Mouse (Mus musculus) left cerebral cortex, adult 2 months (tissue): ENCODE data around the gene Agbl2. TPM values are rescaled to one million over a fixed set of nuclear protein-coding genes. Genes with fewer than 3 reads are reported as not detected.
"Not testable (repeated sequence)": the region's sequence is repeated elsewhere in the genome, so short reads cannot be mapped to it uniquely, and the experiment has no call there.

ENCODE experiments used
- DNase-seq, 2 experiments: peaks; one replicate each; pipeline ENCODE4 v3.0.0; 2021 to 2022; ENCODE audit warnings: low spot score in 2 of 2, mixed read lengths in 1 of 2; ENCODE audit errors: extremely low spot score in 1 of 2
- H3K27ac ChIP-seq: fragments of 200-600 bp; 2 replicates; pipeline ENCODE4 v1.8.1; 2022
- H3K4me3 ChIP-seq: fragments of 200-600 bp; 2 replicates; pipeline ENCODE4 v1.8.1; 2022
- CTCF ChIP-seq: fragments of 200-600 bp; IDR thresholded peaks from 2 replicates; pipeline ENCODE4 v1.8.1; 2022; ENCODE audit warnings: antibody characterized with exemption, mild to moderate bottlenecking, moderate library complexity
- intact Hi-C: fragments of 180-260 bp; cut with DNase I; formaldehyde crosslinking; loops from one replicate; pipeline ENCODE4 v1.15.1; 2025
- total RNA-seq, 2 experiments: library from RNA; stranded (reverse); gene quantifications; 2 replicates each; pipeline ENCODE4 v1.2.3; 2021

Gene Agbl2
- total RNA-seq, 2 experiments from 2014 or later = 0.38 to 0.72 TPM

- no peak for DNase-seq
- no peak overlapping the region for H3K27ac ChIP-seq
- no peak for TF ChIP-seq CTCF
- intact Hi-C loops = no loop called here
- no peak overlapping the region for H3K4me3 ChIP-seq
These were observed 38.4 kb downstream of the Agbl2 start for GRCm38 (mm10) chr2:90820894-90821293.

DNA sequence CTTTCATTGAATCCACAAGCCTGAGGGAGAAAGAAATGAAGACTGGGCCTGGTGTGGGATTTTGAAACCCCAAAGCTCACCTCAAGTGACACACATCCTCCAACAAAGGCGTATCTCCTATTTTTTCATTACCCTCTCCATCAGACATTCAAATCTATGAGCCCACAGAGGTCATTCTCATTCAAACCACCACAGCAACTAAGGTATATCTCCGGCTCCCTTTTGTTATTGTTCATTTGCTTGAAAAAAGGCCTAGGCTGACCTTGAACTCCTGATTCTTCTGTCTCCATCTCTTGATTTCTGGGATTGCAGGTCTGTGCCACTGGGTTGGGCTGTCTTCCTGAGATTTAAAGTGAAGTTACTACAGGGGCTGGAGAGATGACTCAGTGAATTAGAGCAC, 40.5 kb downstream of the Agbl2 start:
- H3K4me3 ChIP-seq = no peak overlapping the region
- DNase-seq = no peak
- TF ChIP-seq CTCF = no peak
- intact Hi-C loops = no loop called here
- no peak overlapping the region for H3K27ac ChIP-seq

DNA sequence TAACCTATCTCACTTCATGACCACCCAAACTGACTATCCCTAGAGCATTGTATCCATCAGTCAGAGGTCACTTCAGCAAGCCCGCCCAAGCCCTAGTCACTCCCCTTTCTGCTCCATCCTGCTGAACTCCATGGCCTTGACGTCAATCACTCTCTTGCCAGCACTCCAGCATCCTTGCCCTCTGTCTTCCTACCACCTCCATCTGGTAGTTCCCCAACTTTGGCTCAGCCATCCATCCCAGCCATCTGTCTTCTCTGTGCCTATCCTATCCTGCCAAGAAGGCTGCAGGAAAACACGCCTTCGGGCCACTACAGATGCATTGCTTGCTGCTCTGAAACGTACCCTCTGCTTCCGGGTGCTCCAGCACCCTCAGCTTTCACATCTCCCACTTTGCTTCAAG, 41.3 kb downstream of the Agbl2 start:
- intact Hi-C loops = no loop called here
- Histone ChIP-seq H3K4me3 (no peak overlapping the region), H3K27ac (no peak overlapping the region)
- TF ChIP-seq CTCF = no peak
- peak in 1 of 2 experiments; percentile 26 for DNase-seq

GRCm38 (mm10) chr2:90824528-90824927, 42.0 kb downstream of the Agbl2 start:
- H3K4me3 ChIP-seq, DNase-seq, H3K27ac ChIP-seq, intact Hi-C loops: not testable (repeated sequence)

DNA sequence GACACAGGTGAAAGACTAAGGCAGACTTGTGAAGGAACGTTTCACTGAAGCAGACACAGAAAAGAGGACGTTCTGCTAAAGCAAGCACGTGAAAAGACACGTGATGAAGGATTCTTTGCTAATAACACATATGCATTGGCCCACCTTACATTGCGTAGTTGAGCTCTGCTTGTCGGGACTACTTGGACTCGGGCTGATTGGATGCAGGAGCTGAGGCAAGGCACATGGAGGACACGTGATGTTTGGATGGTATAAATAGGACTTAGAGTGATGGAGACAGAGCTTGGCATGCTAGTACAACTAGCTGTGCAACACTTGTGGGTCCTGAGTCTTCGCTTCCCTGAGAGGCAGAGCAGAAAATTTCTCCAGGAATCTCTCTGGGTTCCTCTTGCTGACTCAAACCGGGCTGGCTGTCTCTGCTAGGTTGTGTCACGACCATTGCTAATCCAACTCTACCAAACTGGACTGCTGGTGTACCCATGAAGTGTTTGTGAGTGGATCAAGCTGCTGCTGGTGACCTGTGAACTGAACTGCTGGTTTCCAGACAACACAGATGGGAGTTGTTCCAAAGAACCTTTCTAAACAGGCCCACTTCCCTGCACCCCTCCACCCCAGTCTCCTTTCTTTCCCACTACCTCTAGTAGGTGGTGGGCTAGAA, 43.1 kb downstream of the Agbl2 start:
- TF ChIP-seq CTCF = no peak
- intact Hi-C loops = no loop called here

DNA sequence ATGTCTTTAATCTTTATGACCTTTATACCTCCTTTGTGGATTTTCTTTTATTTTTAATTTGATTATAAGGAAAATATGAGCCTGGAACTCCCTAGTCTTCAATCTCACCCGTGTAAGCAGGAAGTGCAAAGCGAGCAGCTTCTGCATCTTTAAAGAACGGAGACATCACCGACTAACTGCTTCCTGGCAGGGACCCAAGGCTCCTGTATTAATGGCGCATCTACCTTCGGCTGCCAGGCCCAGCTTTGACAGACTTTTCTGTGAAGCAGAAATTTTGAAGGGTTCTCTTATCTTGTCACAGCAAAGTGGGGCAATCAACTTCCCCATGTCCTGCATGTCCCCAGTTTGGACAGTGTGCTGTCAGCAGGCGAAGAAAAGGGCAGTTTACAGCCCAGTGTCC, 46.2 kb downstream of the Agbl2 start:
- intact Hi-C loops = no loop called here
- DNase-seq = no peak
- TF ChIP-seq CTCF = no peak
- H3K27ac ChIP-seq = no peak overlapping the region
- H3K4me3 ChIP-seq = no peak overlapping the region

More for the DNA sequence above, 43.1 kb downstream of the Agbl2 start:
- Histone ChIP-seq H3K27ac (no peak overlapping the region), H3K4me3 (no peak overlapping the region)
- no peak for DNase-seq

- intact Hi-C loops = no loop called here
- no peak for DNase-seq
- no peak overlapping the region for H3K27ac ChIP-seq
- TF ChIP-seq CTCF = no peak
- H3K4me3 ChIP-seq = no peak overlapping the region
These were observed 51.0 kb downstream of the Agbl2 start for GRCm38 (mm10) chr2:90833502-90833901.

- no peak for TF ChIP-seq CTCF
- no peak for DNase-seq
- Histone ChIP-seq H3K27ac (no peak overlapping the region), H3K4me3 (no peak overlapping the region)
- intact Hi-C loops = loop anchor here (1.0 kb wide), 1 partner anchor 40 kb away; no protein-coding TSS in a partner anchor
These were observed 56.1 kb downstream of the Agbl2 start for GRCm38 (mm10) chr2:90838621-90839020.

GRCm38 (mm10) chr2:90843666-90844065, 61.1 kb downstream of the Agbl2 start:
- no peak for TF ChIP-seq CTCF
- H3K27ac ChIP-seq = no peak overlapping the region

GRCm38 (mm10) chr2:90844262-90844661, 61.7 kb downstream of the Agbl2 start:
- no peak overlapping the region for H3K4me3 ChIP-seq
- DNase-seq = no peak
- intact Hi-C loops = no loop called here
- no peak overlapping the region for H3K27ac ChIP-seq
- TF ChIP-seq CTCF = no peak

More at GRCm38 (mm10) chr2:90843666-90844065, 61.1 kb downstream of the Agbl2 start:
- no peak overlapping the region for H3K4me3 ChIP-seq
- intact Hi-C loops = no loop called here
- no peak for DNase-seq

- H3K27ac ChIP-seq = no peak overlapping the region
- no peak for DNase-seq
- intact Hi-C loops = no loop called here
- no peak for TF ChIP-seq CTCF
- H3K4me3 ChIP-seq = no peak overlapping the region
These were observed 62.7 kb downstream of the Agbl2 start for GRCm38 (mm10) chr2:90845234-90845633.

DNA sequence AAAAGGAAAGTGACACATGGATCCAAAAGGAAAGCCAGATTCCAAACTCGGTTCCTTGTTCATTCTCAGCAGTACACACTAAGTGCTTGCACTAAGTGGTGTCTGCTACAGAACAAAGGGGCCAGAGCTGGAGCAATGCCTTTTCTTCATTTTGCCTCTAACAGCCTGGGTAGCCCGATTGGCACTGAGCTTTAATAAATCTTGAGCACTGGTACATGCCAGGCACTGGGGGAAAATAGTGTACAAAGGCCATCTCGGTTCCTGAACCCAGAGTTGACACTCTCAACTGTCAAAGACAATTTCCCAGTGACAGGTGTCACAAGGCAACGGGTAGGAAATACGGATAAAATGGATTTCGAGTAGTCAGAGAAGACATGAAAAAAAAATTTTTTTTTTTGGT, 63.6 kb downstream of the Agbl2 start:
- intact Hi-C loops = loop anchor here (1.0 kb wide), 1 partner anchor 69 kb away; no protein-coding TSS in a partner anchor
- DNase-seq = no peak
- peak overlapping the region; percentile 87 for H3K4me3 ChIP-seq
- no peak for TF ChIP-seq CTCF
- H3K27ac ChIP-seq = peak overlapping the region; percentile 98

DNA sequence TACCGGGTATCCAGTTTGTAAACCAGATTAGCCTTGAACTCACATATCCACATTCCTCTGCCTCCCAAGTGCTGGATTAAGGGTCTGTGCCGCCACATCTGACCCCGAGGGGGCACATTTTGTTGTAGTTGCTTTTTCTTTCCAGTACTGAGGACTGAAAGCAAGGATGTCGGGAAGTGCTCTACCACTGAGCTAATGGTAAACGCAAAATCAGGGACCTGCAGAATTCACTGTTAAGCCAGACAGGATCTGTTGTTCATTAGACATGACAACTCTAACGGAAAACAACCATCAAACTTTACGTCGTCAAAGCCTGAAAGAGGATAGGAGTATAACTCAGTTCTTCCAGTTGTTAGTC, 64.0 kb downstream of the Agbl2 start:
- DNase-seq = no peak
- no peak; the same call in 1 of the 2 replicates for TF ChIP-seq CTCF
- Histone ChIP-seq H3K4me3 (peak overlapping the region; percentile 87), H3K27ac (peak overlapping the region; percentile 98)
- intact Hi-C loops = loop anchor here (1.0 kb wide), 1 partner anchor 69 kb away; no protein-coding TSS in a partner anchor
